In genomic region chr11:61490944-61491520, GRCm38 (mm10) we compare ENCODE assay signal across 13 mouse cellular contexts. TPM values are rescaled to one million over a fixed set of nuclear protein-coding genes. Genes with fewer than 3 reads are reported as not detected.
"Had no signal": no experiment of that assay in that cellular context is flagged by ENCODE, and none has a peak within 500 bp of the region (broad histone marks: within the 10 kb centered on the region; RNA-seq: fewer than 3 reads in every experiment).

No protein-coding gene starts in this region.

- ATAC-seq: lung, postnatal 0 days had no signal

- H3K27ac ChIP-seq: liver, embryonic 15.5 days; stomach, embryonic 15.5 days had no signal

- H3K4me2 ChIP-seq: liver, embryonic 11.5 days; liver, embryonic 15.5 days; stomach, embryonic 15.5 days had no signal

- H3K9me3 ChIP-seq: liver, embryonic 15.5 days; stomach, embryonic 15.5 days had no signal

- H3K9ac ChIP-seq: liver, embryonic 15.5 days; stomach, embryonic 15.5 days had no signal

- H3K27me3 ChIP-seq: liver, embryonic 15.5 days; stomach, embryonic 15.5 days had no signal

- H3K4me3 ChIP-seq: layer of hippocampus, adult 2 months; liver, embryonic 15.5 days; stomach, embryonic 15.5 days had no signal

- DNase-seq: kidney, postnatal 10 days; kidney, postnatal 4 days; lung, adult 2 months; lung, postnatal 36 days; right cerebral cortex, postnatal 14 days; thymus, adult 2 months; thymus, postnatal 25 days had no signal

RNA-seq across cellular contexts. Expression of gene Rnf112, which starts 37.1 kb away (rescaled TPM):
- polyA plus RNA-seq: spleen, adult 2 months had no signal
